Mouse (Mus musculus) retina, postnatal 1 day (tissue): ENCODE data around the gene Tph1.
"Not testable (repeated sequence)": the region's sequence is repeated elsewhere in the genome, so short reads cannot be mapped to it uniquely, and the experiment has no call there.

ENCODE experiments used
- DNase-seq: peaks from one replicate; pipeline ENCODE4 v3.0.0-alpha.2; 2012

The Tph1 gene

GRCm38 (mm10) chr7:46672160-46672672 is at the start of gene Tph1:
TSS of gene Tph1 (minus strand) at chr7:46672537.
- no peak for DNase-seq

GRCm38 (mm10) chr7:46720460-46720859 is 48.1 kb upstream of the Tph1 start:
- no peak for DNase-seq

GRCm38 (mm10) chr7:46719526-46719925 is 47.2 kb upstream of the Tph1 start:
- DNase-seq: no peak

- no peak for DNase-seq
Observed at GRCm38 (mm10) chr7:46718591-46719270, 46.4 kb upstream of the Tph1 start.

GRCm38 (mm10) chr7:46716897-46717296 is 44.6 kb upstream of the Tph1 start:
- no peak for DNase-seq

- DNase-seq: no peak
Observed at GRCm38 (mm10) chr7:46715600-46715999, 43.3 kb upstream of the Tph1 start, which contains the start of gene Saa3. TSS of gene Saa3 (minus strand) at chr7:46715700.

GRCm38 (mm10) chr7:46714518-46714917 is 42.2 kb upstream of the Tph1 start:
- DNase-seq: peak; percentile 80

- DNase-seq: no peak
Observed at GRCm38 (mm10) chr7:46712250-46712649, 39.9 kb upstream of the Tph1 start.

GRCm38 (mm10) chr7:46710390-46710844 is 38.1 kb upstream of the Tph1 start, which contains the start of gene Saal1:
TSS of gene Saal1 (minus strand) at chr7:46710680.
- peak; percentile 95 for DNase-seq

GRCm38 (mm10) chr7:46700521-46701025 is 28.2 kb upstream of the Tph1 start:
- no peak for DNase-seq

- no peak for DNase-seq
Observed at GRCm38 (mm10) chr7:46696754-46697153, 24.4 kb upstream of the Tph1 start.

- DNase-seq: no peak
Observed at GRCm38 (mm10) chr7:46686827-46687226, 14.5 kb upstream of the Tph1 start.

- DNase-seq: no peak
Observed at GRCm38 (mm10) chr7:46680732-46681131, 8.4 kb upstream of the Tph1 start.

GRCm38 (mm10) chr7:46679044-46679443 is 6.7 kb upstream of the Tph1 start:
- not testable (repeated sequence) for DNase-seq

GRCm38 (mm10) chr7:46678417-46678816 is 6.1 kb upstream of the Tph1 start:
- no peak for DNase-seq

- DNase-seq: no peak
Observed at GRCm38 (mm10) chr7:46676808-46677360, 4.5 kb upstream of the Tph1 start.

GRCm38 (mm10) chr7:46675886-46676285 is 3.5 kb upstream of the Tph1 start:
- no peak for DNase-seq

- no peak for DNase-seq
Observed at GRCm38 (mm10) chr7:46675061-46675460, 2.7 kb upstream of the Tph1 start.

- DNase-seq: peak; percentile 70
Observed at GRCm38 (mm10) chr7:46667256-46667655, 5.1 kb downstream of the Tph1 start.

- peak; percentile 68 for DNase-seq
Observed at GRCm38 (mm10) chr7:46665236-46665635, 7.1 kb downstream of the Tph1 start.

GRCm38 (mm10) chr7:46661591-46662090 is 10.7 kb downstream of the Tph1 start:
- DNase-seq: no peak

- DNase-seq: no peak
Observed at GRCm38 (mm10) chr7:46652279-46652678, 20.1 kb downstream of the Tph1 start.

GRCm38 (mm10) chr7:46650231-46650630 is 22.1 kb downstream of the Tph1 start:
- DNase-seq: not testable (repeated sequence)
